Mouse (Mus musculus) hindbrain, embryonic 11.5 days (tissue): ENCODE data around the gene Iqcn. TPM values are rescaled to one million over a fixed set of nuclear protein-coding genes. Genes with fewer than 3 reads are reported as not detected.

ENCODE experiments used
- ATAC-seq: fragments of 200-750 bp; cut with Nextera tagmentation; 2 replicates; pipeline ENCODE4 v1.8.0; 2017; ENCODE audit warnings: mild to moderate bottlenecking, moderate TSS enrichment, moderate library complexity; ENCODE audit not compliant: low FRiP score
- DNase-seq: peaks from one replicate; pipeline ENCODE4 v3.0.0-alpha.2; 2015; ENCODE audit warnings: low spot score
- H3K27ac ChIP-seq: fragments of 300-500 bp; sonication (generic); 2 replicates; pipeline ENCODE4 v1.5.1; 2014; ENCODE audit warnings: mild to moderate bottlenecking, low read depth, low read length
- H3K27me3 ChIP-seq: fragments of 300-500 bp; sonication (generic); 2 replicates; pipeline ENCODE4 v1.6.1; 2014; ENCODE audit warnings: mild to moderate bottlenecking, low read length, moderate library complexity, mixed read lengths; ENCODE audit not compliant: control insufficient read depth, insufficient read depth
- H3K36me3 ChIP-seq: fragments of 300-500 bp; sonication (generic); 2 replicates; pipeline ENCODE4 v1.6.1; 2014; ENCODE audit warnings: mild to moderate bottlenecking, low read length, moderate library complexity, mixed read lengths; ENCODE audit not compliant: control insufficient read depth, insufficient read depth
- H3K4me1 ChIP-seq: fragments of 300-500 bp; sonication (generic); replicated peaks from 2 replicates; pipeline ENCODE4 v1.6.1; 2014; ENCODE audit warnings: low read length, mixed read lengths; ENCODE audit not compliant: control insufficient read depth, insufficient read depth
- H3K4me2 ChIP-seq: fragments of 300-500 bp; sonication (generic); replicated peaks from 2 replicates; pipeline ENCODE4 v1.6.1; 2014; ENCODE audit warnings: mild to moderate bottlenecking, low read depth, low read length
- H3K4me3 ChIP-seq: fragments of 300-500 bp; sonication (generic); 2 replicates; pipeline ENCODE4 v1.5.1; 2014; ENCODE audit warnings: low read depth, low read length
- H3K9ac ChIP-seq: fragments of 300-500 bp; sonication (generic); 2 replicates; pipeline ENCODE4 v1.6.1; 2014; ENCODE audit warnings: low read depth, low read length
- H3K9me3 ChIP-seq: fragments of 300-500 bp; sonication (generic); 2 replicates; pipeline ENCODE4 v1.6.1; 2016; ENCODE audit warnings: low read length; ENCODE audit not compliant: control insufficient read depth
- WGBS: fragments of 180-500 bp; shearing (Covaris S2); extraction: QIAGEN DNeasy Blood & Tissue Kit; methylation state at CpG from one replicate; pipeline ENCODE4 v1.1.7; 2014; 5-methylcytosine and 5-hydroxymethylcytosine counted together
- polyA plus RNA-seq: library from polyadenylated mRNA; unstranded; fragments of >200 nt; fragmentation: Nextera tagmentation; extraction: Ambion mirVana; gene quantifications from 2 replicates; pipeline ENCODE4 v1.2.1, GENCODE M21; 2014

The Iqcn gene
- polyA plus RNA-seq, 1 experiment from 2014 or later = 0.03 TPM

DNA sequence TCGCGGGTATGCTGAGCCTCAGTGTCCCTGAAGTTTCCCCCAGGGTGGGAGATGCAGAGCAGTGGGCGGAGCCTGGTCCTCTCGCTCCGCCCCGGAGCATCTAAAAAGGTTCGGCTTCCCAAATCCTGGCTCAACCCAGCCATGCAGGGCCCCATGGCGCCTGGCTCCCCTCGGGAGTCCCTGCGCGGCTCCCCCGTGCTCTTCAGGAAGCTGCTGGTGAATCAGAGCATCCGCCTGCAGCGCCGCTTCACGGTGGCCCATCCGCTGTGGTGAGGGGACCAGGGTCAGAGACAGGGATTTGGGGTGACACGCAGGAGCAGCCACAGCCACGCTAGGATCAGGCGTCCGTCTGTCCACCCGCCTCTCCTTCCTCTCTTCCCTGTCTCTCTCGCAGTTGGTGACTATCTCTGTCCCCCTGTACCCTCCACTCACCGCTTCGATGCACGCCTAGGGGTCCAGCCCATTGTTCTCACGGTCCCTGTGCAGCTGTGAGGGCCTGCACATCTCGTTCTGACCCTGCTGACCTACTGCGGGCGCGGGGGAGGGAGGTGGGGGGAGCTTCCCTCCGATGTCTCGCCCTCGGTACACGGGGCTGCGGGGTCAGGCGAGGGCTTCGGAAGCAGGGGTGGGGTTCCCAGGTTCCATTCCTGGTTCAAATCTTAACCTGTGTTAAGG is 39.9 kb downstream of the Iqcn start:
- no peaks in the 10 kb centered on the region for H3K36me3 ChIP-seq
- peak overlapping the region; percentile 54 for H3K9ac ChIP-seq
- H3K4me1 ChIP-seq = peaks cover 6% of the 10 kb centered on the region; the same call in 1 of the 2 replicates
- peak; percentile 41; the same call in 1 of the 2 replicates for ATAC-seq
- H3K9me3 ChIP-seq = no peaks in the 10 kb centered on the region
- H3K4me2 ChIP-seq = peak overlapping the region; percentile 23
- WGBS = 2% methylated on average over 38 of the region's 38 CpGs
- H3K27ac ChIP-seq = no peak overlapping the region
- H3K27me3 ChIP-seq = peaks cover 46% of the 10 kb centered on the region
- no peak for DNase-seq
- peak overlapping the region; percentile 2 for H3K4me3 ChIP-seq

DNA sequence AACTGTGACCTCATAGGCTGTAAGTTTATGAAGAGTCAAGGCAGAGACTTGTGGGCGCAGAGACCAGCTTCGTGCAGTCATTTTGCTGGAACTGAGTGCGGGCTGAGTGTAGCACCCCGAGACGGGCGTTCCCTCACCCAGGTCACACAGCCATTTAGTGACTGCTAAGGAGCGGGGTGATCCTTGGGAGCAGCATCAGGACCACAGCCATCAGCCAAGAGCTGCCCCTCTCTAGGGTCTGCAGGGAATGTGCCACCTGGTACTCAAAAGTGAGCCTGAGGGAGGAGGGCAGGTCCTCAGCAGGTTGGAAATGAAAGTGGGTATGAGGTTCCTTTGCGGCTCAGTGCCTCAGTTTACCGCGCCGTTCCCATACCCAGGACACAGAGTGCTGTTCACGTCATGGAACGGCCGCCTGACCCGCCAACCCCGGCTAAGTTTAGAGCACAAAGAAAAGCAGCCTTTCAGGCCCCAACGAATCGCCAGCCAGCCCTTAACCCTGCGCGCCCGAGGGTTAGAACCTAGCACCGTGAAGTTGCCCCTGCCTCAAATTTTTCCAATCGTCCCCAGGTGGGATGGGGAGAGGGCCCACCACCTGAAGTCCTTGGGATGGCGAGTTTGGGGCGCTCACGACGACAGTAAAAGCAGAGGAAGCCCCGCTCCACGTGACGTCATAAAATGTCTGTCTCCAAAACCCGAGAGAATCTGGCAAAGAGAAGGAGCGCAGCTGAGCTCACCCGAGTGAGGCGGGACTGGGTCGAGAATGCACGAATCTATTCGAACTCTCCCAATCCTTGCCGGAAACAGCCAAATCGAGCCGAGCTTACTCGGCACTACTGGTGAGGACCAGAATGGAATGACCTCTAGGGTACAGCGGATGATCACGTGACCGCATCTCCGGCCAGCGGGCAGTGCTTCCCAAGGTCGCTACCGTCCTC is 40.7 kb downstream of the Iqcn start:
- DNase-seq (peak; percentile 60), ATAC-seq (peak; percentile 39)
- no peaks in the 10 kb centered on the region for H3K36me3 ChIP-seq
- H3K27me3 ChIP-seq = peaks cover 45% of the 10 kb centered on the region
- no peak overlapping the region for H3K27ac ChIP-seq
- WGBS = 4% methylated on average over 48 of the region's 48 CpGs
- peaks cover 6% of the 10 kb centered on the region; the same call in 1 of the 2 replicates for H3K4me1 ChIP-seq
- peak overlapping the region; percentile 2 for H3K4me3 ChIP-seq
- no peaks in the 10 kb centered on the region for H3K9me3 ChIP-seq
- H3K4me2 ChIP-seq = peak overlapping the region; percentile 23
- H3K9ac ChIP-seq = peak overlapping the region; percentile 54

DNA sequence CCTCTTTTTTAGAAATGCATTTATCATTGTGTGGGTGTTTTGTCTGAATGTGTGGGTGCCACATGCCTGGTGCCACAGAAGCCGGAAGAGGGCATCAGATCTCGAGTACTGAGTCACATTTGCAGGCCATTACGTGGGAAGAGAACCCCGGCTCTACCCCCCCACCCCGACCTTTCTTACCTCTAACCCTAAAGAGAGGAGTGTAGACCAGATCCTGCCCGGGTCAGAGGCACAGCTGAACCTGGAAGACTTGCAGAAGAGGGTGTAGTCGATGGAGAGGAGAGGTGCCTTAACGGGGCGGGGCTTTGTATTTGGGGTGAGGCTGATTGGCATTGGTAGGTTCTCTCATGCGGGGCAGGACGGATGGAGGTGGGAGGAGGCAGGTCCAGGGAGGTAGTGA is 41.5 kb downstream of the Iqcn start:
- no peaks in the 10 kb centered on the region for H3K9me3 ChIP-seq
- DNase-seq = no peak
- H3K27me3 ChIP-seq = peaks cover 45% of the 10 kb centered on the region

DNA sequence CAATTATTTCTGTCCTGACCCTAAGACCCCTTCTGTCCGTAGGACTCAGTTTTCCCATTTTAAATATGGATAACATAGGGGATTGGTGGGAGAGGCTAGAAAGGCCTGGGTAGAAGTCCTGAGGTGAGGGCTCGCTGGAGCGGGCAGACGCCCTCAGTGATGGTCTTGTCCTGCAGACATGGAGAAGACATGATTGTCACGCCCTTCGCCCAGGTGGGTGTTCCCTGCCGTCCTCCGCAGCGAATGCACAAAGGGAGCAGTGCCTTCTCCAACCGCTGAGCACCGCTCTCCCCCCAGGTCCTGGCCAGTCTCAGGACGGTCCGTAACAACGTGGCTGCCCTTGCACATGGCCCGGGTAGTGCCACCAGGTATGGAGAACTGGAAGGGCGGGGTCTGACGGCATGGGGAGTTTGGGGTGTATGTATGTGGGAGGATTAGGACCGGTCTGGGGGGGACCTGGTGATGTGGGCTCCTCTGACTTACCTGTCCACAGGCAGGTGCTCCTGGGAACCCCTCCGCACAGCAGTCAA is 42.5 kb downstream of the Iqcn start:
- H3K9me3 ChIP-seq = no peaks in the 10 kb centered on the region
- no peak overlapping the region for H3K27ac ChIP-seq
- no peak overlapping the region for H3K9ac ChIP-seq
- H3K4me3 ChIP-seq = no peak overlapping the region
- H3K4me2 ChIP-seq = no peak overlapping the region
- H3K27me3 ChIP-seq = peaks cover 44% of the 10 kb centered on the region
- DNase-seq (no peak), ATAC-seq (no peak)
- 58% methylated on average over 19 of the region's 19 CpGs for WGBS
- no peaks in the 10 kb centered on the region for H3K36me3 ChIP-seq
- H3K4me1 ChIP-seq = peaks cover 6% of the 10 kb centered on the region; the same call in 1 of the 2 replicates

More for the DNA sequence above, 41.5 kb downstream of the Iqcn start:
- Histone ChIP-seq H3K4me2 (no peak overlapping the region), H3K4me3 (no peak overlapping the region), H3K27ac (no peak overlapping the region), H3K9ac (no peak overlapping the region), H3K36me3 (no peaks in the 10 kb centered on the region), H3K4me1 (peaks cover 6% of the 10 kb centered on the region; the same call in 1 of the 2 replicates)
- WGBS = 55% methylated on average over 11 of the region's 11 CpGs
- ATAC-seq = no peak

DNA sequence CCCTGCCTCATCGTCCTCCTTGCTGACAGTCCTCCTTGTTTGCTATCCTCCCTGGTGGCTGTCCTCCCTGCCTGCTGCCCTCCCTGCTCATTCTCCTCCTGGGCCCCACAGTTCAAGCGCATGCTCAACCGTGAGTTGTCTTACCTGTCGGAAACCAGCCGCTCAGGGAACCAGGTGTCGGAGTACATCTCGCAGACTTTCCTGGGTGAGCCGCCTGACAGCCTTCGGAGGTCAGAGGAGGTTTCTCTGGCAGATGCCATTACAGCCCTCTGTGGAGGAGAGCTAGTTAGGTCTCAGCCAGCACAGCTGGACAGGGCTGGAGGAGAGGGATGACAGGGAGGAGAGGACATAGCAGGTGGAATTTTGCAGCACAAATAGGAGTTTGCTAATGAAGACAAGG is 43.4 kb downstream of the Iqcn start:
- H3K9ac ChIP-seq = no peak overlapping the region
- ATAC-seq = no peak
- no peaks in the 10 kb centered on the region for H3K36me3 ChIP-seq
- H3K9me3 ChIP-seq = no peaks in the 10 kb centered on the region
- DNase-seq = no peak
- H3K27ac ChIP-seq = no peak overlapping the region
- H3K4me2 ChIP-seq = no peak overlapping the region
- no peak overlapping the region for H3K4me3 ChIP-seq
- H3K4me1 ChIP-seq = peaks cover 6% of the 10 kb centered on the region; the same call in 1 of the 2 replicates
- 72% methylated on average over 9 of the region's 9 CpGs for WGBS
- H3K27me3 ChIP-seq = peaks cover 40% of the 10 kb centered on the region

DNA sequence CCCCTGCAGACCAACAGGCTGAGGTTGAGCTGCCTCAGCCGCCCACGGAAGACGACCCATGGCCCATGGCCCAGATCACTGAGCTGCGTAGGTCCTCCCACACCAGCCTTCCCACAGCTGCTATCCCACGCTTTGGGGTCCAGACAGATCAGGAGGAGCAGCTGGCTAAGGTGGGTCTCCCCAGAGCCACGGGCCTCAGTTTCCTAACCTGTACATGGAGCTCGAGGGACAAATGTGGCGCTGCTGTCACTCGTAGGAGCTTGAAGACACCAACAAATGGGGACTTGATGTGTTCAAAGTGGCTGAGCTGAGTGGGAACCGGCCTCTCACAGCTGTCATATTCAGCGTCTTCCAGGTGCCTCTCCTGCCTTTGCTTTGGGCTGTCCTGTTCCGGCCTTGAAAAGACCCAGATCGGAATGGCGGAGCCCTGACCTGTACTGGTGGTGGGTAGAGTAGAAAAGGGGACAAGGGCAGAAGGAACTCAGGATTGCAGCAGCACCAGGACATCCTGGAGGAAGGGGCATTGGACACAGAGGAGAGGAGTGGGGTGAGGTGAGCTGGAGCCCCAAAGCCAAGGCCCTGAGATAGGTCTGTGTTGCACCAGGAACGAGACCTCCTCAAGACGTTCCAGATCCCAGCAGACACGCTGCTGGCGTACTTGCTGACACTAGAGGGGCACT is 44.1 kb downstream of the Iqcn start:
- H3K4me1 ChIP-seq = peaks cover 5% of the 10 kb centered on the region; the same call in 1 of the 2 replicates
- no peak overlapping the region for H3K4me3 ChIP-seq
- WGBS = 83% methylated on average over 18 of the region's 18 CpGs
- H3K27me3 ChIP-seq = peaks cover 35% of the 10 kb centered on the region
- DNase-seq (no peak), ATAC-seq (no peak)
- H3K9ac ChIP-seq = no peak overlapping the region
- no peak overlapping the region for H3K4me2 ChIP-seq
- H3K9me3 ChIP-seq = no peaks in the 10 kb centered on the region
- H3K36me3 ChIP-seq = no peaks in the 10 kb centered on the region
- no peak overlapping the region for H3K27ac ChIP-seq

DNA sequence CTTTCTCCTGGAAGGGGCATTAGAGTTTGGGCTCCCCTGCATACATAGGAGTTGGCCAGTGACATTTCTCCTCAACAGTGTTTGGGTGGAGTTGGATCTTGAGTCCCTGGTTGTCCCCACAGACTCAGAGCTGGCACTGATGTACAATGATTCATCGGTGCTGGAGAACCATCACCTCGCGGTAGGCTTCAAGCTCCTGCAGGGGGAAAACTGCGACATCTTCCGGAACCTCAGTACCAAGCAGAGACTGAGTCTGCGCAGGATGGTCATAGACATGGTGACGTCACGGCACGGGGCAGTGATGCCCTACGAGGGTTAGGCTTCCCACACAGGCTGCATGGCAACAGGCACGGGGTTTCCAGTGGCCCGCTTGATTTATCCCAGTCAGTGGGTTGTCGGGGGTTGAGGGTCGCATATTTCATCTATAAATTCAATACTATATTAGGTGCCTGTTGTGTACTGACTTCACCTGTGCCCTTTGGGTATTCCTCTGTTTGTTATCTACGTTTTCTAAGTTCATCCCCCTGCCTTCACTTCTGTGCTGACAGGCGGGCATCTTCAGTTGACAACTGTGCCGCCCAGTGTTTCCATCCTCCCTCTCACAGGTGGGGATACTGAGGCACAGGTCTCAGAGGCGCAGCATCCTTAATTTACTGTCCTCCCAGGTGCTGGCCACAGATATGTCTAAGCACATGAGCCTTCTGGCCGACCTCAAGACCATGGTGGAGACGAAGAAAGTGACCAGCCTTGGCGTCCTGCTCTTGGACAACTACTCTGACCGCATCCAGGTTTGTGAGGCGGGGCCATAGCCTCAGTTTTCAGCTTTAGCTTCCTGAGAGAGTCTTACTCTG is 45.2 kb downstream of the Iqcn start:
- Histone ChIP-seq H3K9me3 (no peaks in the 10 kb centered on the region), H3K27me3 (peaks cover 24% of the 10 kb centered on the region)
- WGBS = 89% methylated on average over 23 of the region's 23 CpGs

More for the DNA sequence above, 45.2 kb downstream of the Iqcn start:
- no peak overlapping the region for H3K4me3 ChIP-seq
- no peak overlapping the region for H3K27ac ChIP-seq
- no peak for ATAC-seq
- H3K9ac ChIP-seq = no peak overlapping the region
- H3K36me3 ChIP-seq = no peaks in the 10 kb centered on the region
- no peak for DNase-seq
- H3K4me2 ChIP-seq = no peak overlapping the region
- H3K4me1 ChIP-seq = no peaks in the 10 kb centered on the region
